Mouse (Mus musculus) urinary bladder, postnatal 25 days (tissue): ENCODE results near the gene Olfr514.

Experiments used
- DNase-seq: peaks from one replicate; pipeline ENCODE4 v3.0.0; 2022; ENCODE audit warnings: low spot score

The Olfr514 gene

GRCm38 (mm10) chr7:108825897-108826296 is at the start of gene Olfr514:
Olfr514 (minus strand) TSS chr7:108825997.
- no peak for DNase-seq

- DNase-seq = no peak
Measured at GRCm38 (mm10) chr7:108872279-108872678, 46.5 kb upstream of the Olfr514 start, which contains the start of gene Olfr517. Olfr517 (minus strand) TSS chr7:108872379.

GRCm38 (mm10) chr7:108850429-108850828 is 24.6 kb upstream of the Olfr514 start, which contains the start of gene Olfr516:
Olfr516 (minus strand) TSS chr7:108850529.
- no peak for DNase-seq

- DNase-seq = peak; percentile 6
Measured at GRCm38 (mm10) chr7:108814593-108815215, 11.1 kb downstream of the Olfr514 start.

- DNase-seq = no peak
Measured at GRCm38 (mm10) chr7:108797205-108797933, 28.4 kb downstream of the Olfr514 start.
